Mouse (Mus musculus) forebrain, embryonic 10.5 days (tissue): ENCODE results near the gene Unc13b. TPM values are rescaled to one million over a fixed set of nuclear protein-coding genes. Genes with fewer than 3 reads are reported as not detected.

Source experiments
- polyA plus RNA-seq: library from polyadenylated mRNA; unstranded; fragments of >200 nt; fragmentation: Nextera tagmentation; extraction: Ambion mirVana; gene quantifications from 2 replicates; pipeline ENCODE4 v1.2.1, GENCODE M21; 2016

The Unc13b gene
- polyA plus RNA-seq, 1 experiment from 2014 or later = 11.6 TPM

Other genes with a start within 250 kb of the Unc13b start
- gene Fam205a1, start 205.1 kb upstream of the Unc13b start, polyA plus RNA-seq = 0.07 TPM in 1 of 2 replicates, not detected in the other
- gene Gm12394, start 202.2 kb upstream of the Unc13b start, polyA plus RNA-seq = 0.27 and 0.37 TPM in 2 replicates
- 0.18 and 0.53 TPM in 2 replicates for gene Fam205c, start 184.7 kb upstream of the Unc13b start, polyA plus RNA-seq
- gene Phf24, start 142.3 kb upstream of the Unc13b start, polyA plus RNA-seq = 0.33 and 0.51 TPM in 2 replicates
- gene Dnajb5, start 109.1 kb upstream of the Unc13b start, polyA plus RNA-seq = 11.5 and 16.2 TPM in 2 replicates
- gene 1700022I11Rik, start 89.3 kb upstream of the Unc13b start, polyA plus RNA-seq = 0.27 and 0.52 TPM in 2 replicates
- 655 and 667 TPM in 2 replicates for gene Vcp, start 58.4 kb upstream of the Unc13b start, polyA plus RNA-seq
- gene Fancg, start 48.4 kb upstream of the Unc13b start, polyA plus RNA-seq = 23.1 and 27.3 TPM in 2 replicates
- 22.2 and 24.4 TPM in 2 replicates for gene Pigo, start 33.1 kb upstream of the Unc13b start, polyA plus RNA-seq
- gene Stoml2, start 27.2 kb upstream of the Unc13b start, polyA plus RNA-seq = 496 and 515 TPM in 2 replicates
- 19.8 and 20.3 TPM in 2 replicates for gene Fam214b, start 12.7 kb upstream of the Unc13b start, polyA plus RNA-seq
- gene Atp8b5, start 208.2 kb downstream of the Unc13b start, polyA plus RNA-seq = 0.32 and 0.53 TPM in 2 replicates